Mouse (Mus musculus) midbrain, embryonic 14.5 days (tissue): ENCODE measurements around the gene Ttc7. TPM values are rescaled to one million over a fixed set of nuclear protein-coding genes. Genes with fewer than 3 reads are reported as not detected.
A peak's percentile ranks its signal among the peaks of the same experiment; 100 is the strongest.

ENCODE experiments used
- ATAC-seq: fragments of 200-750 bp; cut with Nextera tagmentation; 2 replicates; pipeline ENCODE4 v1.8.0; 2017; ENCODE audit warnings: moderate number of reproducible peaks, moderate library complexity; ENCODE audit not compliant: low FRiP score, low TSS enrichment
- DNase-seq: peaks from one replicate; pipeline ENCODE4 v3.0.0-alpha.2; 2015
- H3K27ac ChIP-seq: fragments of 300-500 bp; sonication (generic); replicated peaks from 2 replicates; pipeline ENCODE4 v1.5.1; 2014; ENCODE audit warnings: mild to moderate bottlenecking, low read depth, low read length, moderate library complexity
- H3K27me3 ChIP-seq: fragments of 300-500 bp; sonication (generic); 2 replicates; pipeline ENCODE4 v1.6.1; 2014; ENCODE audit warnings: low read length, control low read depth, mixed read lengths; ENCODE audit not compliant: control insufficient read depth, insufficient read depth
- H3K36me3 ChIP-seq: fragments of 300-500 bp; sonication (generic); 2 replicates; pipeline ENCODE4 v1.6.1; 2014; ENCODE audit warnings: low read length, control low read depth; ENCODE audit not compliant: control insufficient read depth, insufficient read depth
- H3K4me1 ChIP-seq: fragments of 300-500 bp; sonication (generic); 2 replicates; pipeline ENCODE4 v1.6.1; 2014; ENCODE audit warnings: mild to moderate bottlenecking, antibody characterized with exemption, low read length, control low read depth; ENCODE audit not compliant: control insufficient read depth, insufficient read depth
- H3K4me2 ChIP-seq: fragments of 300-500 bp; sonication (generic); 2 replicates; pipeline ENCODE4 v1.6.1; 2014; ENCODE audit warnings: mild to moderate bottlenecking, low read length, moderate library complexity
- H3K4me3 ChIP-seq: fragments of 300-500 bp; sonication (generic); replicated peaks from 2 replicates; pipeline ENCODE4 v1.5.1; 2014; ENCODE audit warnings: low read depth, low read length
- H3K9ac ChIP-seq: fragments of 300-500 bp; sonication (generic); replicated peaks from 2 replicates; pipeline ENCODE4 v1.6.1; 2014; ENCODE audit warnings: mild to moderate bottlenecking, low read length, moderate library complexity
- H3K9me3 ChIP-seq: fragments of 300-500 bp; sonication (generic); 2 replicates; pipeline ENCODE4 v1.6.1; 2016; ENCODE audit warnings: low read length, control low read depth, mixed read lengths; ENCODE audit not compliant: control insufficient read depth
- whole genome bisulfite sequencing: fragments of 180-500 bp; shearing (Covaris S2); extraction: QIAGEN DNeasy Blood & Tissue Kit; methylation state at CpG from one replicate; pipeline ENCODE4 v1.1.7; 2014; 5-methylcytosine and 5-hydroxymethylcytosine counted together
- polyA plus RNA-seq: library from polyadenylated mRNA; unstranded; fragments of >200 nt; fragmentation: Nextera tagmentation; extraction: Ambion mirVana; gene quantifications from 2 replicates; pipeline ENCODE4 v1.2.1, GENCODE M21; 2014

The Ttc7 gene
- polyA plus RNA-seq, 1 experiment from 2014 or later, result 3.6 TPM

- Histone ChIP-seq H3K27me3 (no peaks in the 10 kb centered on the region), H3K4me2 (peak overlapping the region; percentile 18; the same call in 1 of the 2 replicates), H3K4me3 (no peak overlapping the region), H3K36me3 (no peaks in the 10 kb centered on the region), H3K9me3 (no peaks in the 10 kb centered on the region), H3K9ac (0 out of 2 replicates have a peak overlapping the region, but pooled peaks have one; percentile 21), H3K4me1 (no peaks in the 10 kb centered on the region), H3K27ac (no peak overlapping the region)
- 11% methylated on average over 9 of the region's 9 CpGs for WGBS
- DNase-seq, result peak; percentile 94
- peak; percentile 68 for ATAC-seq
These were observed 32.4 kb downstream of the Ttc7 start for GRCm38 (mm10) chr17:87315021-87315531.

GRCm38 (mm10) chr17:87315891-87316763 lies 33.4 kb downstream of the Ttc7 start:
- Histone ChIP-seq H3K4me3 (no peak overlapping the region), H3K4me2 (no peak overlapping the region), H3K4me1 (no peaks in the 10 kb centered on the region), H3K27me3 (no peaks in the 10 kb centered on the region), H3K9ac (no peak overlapping the region), H3K27ac (no peak overlapping the region), H3K36me3 (no peaks in the 10 kb centered on the region), H3K9me3 (no peaks in the 10 kb centered on the region)
- WGBS, result 79% methylated on average over 23 of the region's 23 CpGs
- ATAC-seq (no peak), DNase-seq (no peak)

- H3K4me1 ChIP-seq, result no peaks in the 10 kb centered on the region
- no peaks in the 10 kb centered on the region for H3K9me3 ChIP-seq
- ATAC-seq (no peak), DNase-seq (no peak)
- no peak overlapping the region for H3K4me3 ChIP-seq
- no peak overlapping the region for H3K4me2 ChIP-seq
- no peak overlapping the region for H3K27ac ChIP-seq
- WGBS, result 43% methylated on average over 6 of the region's 6 CpGs
- H3K9ac ChIP-seq, result no peak overlapping the region
- H3K27me3 ChIP-seq, result no peaks in the 10 kb centered on the region
- no peaks in the 10 kb centered on the region for H3K36me3 ChIP-seq
These were observed 34.6 kb downstream of the Ttc7 start for GRCm38 (mm10) chr17:87317271-87317670.

- no peaks in the 10 kb centered on the region for H3K9me3 ChIP-seq
- no peak overlapping the region for H3K9ac ChIP-seq
- 73% methylated on average over 9 of the region's 9 CpGs for WGBS
- no peaks in the 10 kb centered on the region for H3K27me3 ChIP-seq
- no peaks in the 10 kb centered on the region for H3K36me3 ChIP-seq
- ATAC-seq, result no peak
- no peak overlapping the region for H3K4me2 ChIP-seq
- H3K4me3 ChIP-seq, result no peak overlapping the region
- H3K4me1 ChIP-seq, result no peaks in the 10 kb centered on the region
- no peak for DNase-seq
- no peak overlapping the region for H3K27ac ChIP-seq
These were observed 35.3 kb downstream of the Ttc7 start for GRCm38 (mm10) chr17:87317947-87318346.

GRCm38 (mm10) chr17:87321673-87322072 lies 39.0 kb downstream of the Ttc7 start:
- Histone ChIP-seq H3K9ac (no peak overlapping the region), H3K4me1 (peaks cover 9% of the 10 kb centered on the region), H3K4me2 (no peak overlapping the region), H3K9me3 (no peaks in the 10 kb centered on the region), H3K27ac (no peak overlapping the region), H3K4me3 (no peak overlapping the region), H3K36me3 (no peaks in the 10 kb centered on the region), H3K27me3 (no peaks in the 10 kb centered on the region)
- DNase-seq, result no peak
- 79% methylated on average over 1 of the region's 1 CpGs for WGBS
- ATAC-seq, result no peak

GRCm38 (mm10) chr17:87323215-87323614 lies 40.5 kb downstream of the Ttc7 start:
- Histone ChIP-seq H3K27ac (no peak overlapping the region), H3K4me3 (no peak overlapping the region), H3K9ac (no peak overlapping the region), H3K4me2 (no peak overlapping the region), H3K9me3 (no peaks in the 10 kb centered on the region), H3K27me3 (no peaks in the 10 kb centered on the region), H3K36me3 (no peaks in the 10 kb centered on the region), H3K4me1 (peaks cover 19% of the 10 kb centered on the region)
- WGBS, result 89% methylated on average over 9 of the region's 9 CpGs
- DNase-seq (no peak), ATAC-seq (no peak)

- H3K4me1 ChIP-seq, result peaks cover 30% of the 10 kb centered on the region
- H3K4me2 ChIP-seq, result no peak overlapping the region
- no peak for DNase-seq
- no peaks in the 10 kb centered on the region for H3K36me3 ChIP-seq
- ATAC-seq, result no peak
- H3K27ac ChIP-seq, result no peak overlapping the region
- WGBS, result 71% methylated on average over 15 of the region's 15 CpGs
- peaks cover 3% of the 10 kb centered on the region; the same call in 1 of the 2 replicates for H3K27me3 ChIP-seq
- H3K9me3 ChIP-seq, result no peaks in the 10 kb centered on the region
- H3K9ac ChIP-seq, result no peak overlapping the region
- H3K4me3 ChIP-seq, result no peak overlapping the region
These were observed 42.8 kb downstream of the Ttc7 start for GRCm38 (mm10) chr17:87325501-87325900.

- ATAC-seq, result peak; percentile 47; the same call in 1 of the 2 replicates
- Histone ChIP-seq H3K4me1 (peaks cover 44% of the 10 kb centered on the region), H3K27ac (no peak overlapping the region; the same call in 1 of the 2 replicates), H3K4me3 (no peak overlapping the region), H3K36me3 (no peaks in the 10 kb centered on the region), H3K9me3 (no peaks in the 10 kb centered on the region), H3K27me3 (peaks cover 3% of the 10 kb centered on the region; the same call in 1 of the 2 replicates), H3K4me2 (no peak overlapping the region), H3K9ac (no peak overlapping the region)
- WGBS, result 9% methylated on average over 6 of the region's 6 CpGs
- peak; percentile 75 for DNase-seq
These were observed 44.3 kb downstream of the Ttc7 start for GRCm38 (mm10) chr17:87326987-87327386.
